Mouse (Mus musculus) ovary, adult 18-20 months (tissue): Measurements from ENCODE around the gene Abcg2.

ENCODE experiments used
- DNase-seq: peaks from one replicate; pipeline ENCODE4 v3.0.0; 2022; ENCODE audit warnings: low spot score, mixed read lengths

The Abcg2 gene

DNA sequence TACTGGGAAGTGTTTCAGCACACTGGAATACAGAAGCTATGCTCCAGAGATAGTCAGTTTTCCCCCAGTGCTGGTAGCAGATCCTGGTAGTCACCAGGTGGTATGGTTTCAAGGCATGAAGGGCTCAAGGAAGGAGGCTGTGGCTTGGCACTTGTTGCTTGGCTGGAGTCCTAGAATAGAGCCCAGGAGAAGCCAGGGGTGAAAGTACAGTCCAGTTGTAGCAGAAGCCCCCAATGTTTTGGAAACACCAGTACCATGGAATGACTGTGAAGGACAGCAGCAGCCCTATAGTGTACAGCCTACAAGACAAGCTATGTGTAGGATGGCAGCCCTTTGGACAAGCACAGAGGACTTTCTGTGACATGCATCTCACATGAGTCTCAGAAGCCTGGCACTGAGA is 54.2 kb downstream of the Abcg2 start:
- DNase-seq, result no peak

- DNase-seq, result no peak
Observed at GRCm38 (mm10) chr6:58639391-58639790, 55.1 kb downstream of the Abcg2 start.

- peak; percentile 60 for DNase-seq
Observed at GRCm38 (mm10) chr6:58640333-58641018, 56.2 kb downstream of the Abcg2 start.

DNA sequence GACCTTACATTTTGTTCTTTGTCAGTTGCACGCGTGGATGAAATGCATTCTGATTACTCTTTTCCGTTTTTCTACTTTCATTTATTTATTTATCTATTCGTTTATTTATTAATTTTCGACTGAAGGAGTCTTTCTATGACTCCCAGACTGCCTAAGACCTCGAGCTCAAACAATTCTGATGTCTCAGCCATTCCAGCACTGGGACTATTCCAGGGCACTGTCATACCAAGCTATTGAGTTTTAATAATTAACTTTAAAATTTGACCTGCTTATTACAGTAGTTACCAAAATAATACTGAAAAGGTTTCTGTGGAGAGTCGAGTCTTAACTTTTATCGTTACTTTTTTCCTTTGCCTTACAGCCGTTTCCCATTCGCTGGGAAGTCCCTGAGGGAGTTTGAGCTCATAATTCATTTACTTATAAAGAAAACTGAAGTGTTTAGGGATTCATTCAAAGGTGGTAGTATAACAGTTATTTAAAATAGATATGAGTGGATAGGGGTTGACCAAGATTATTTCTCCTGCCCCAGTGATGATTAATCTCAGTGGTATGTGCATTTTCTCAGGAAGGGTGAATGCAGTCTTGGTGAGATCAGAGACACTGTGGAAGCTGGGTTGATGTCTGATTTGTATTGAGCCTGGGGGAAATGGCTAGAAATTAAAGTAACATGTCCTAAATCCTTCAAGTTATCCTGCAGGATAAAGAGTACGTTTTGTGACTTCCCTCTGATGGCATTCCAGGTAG is 56.9 kb downstream of the Abcg2 start:
- DNase-seq, result no peak

DNA sequence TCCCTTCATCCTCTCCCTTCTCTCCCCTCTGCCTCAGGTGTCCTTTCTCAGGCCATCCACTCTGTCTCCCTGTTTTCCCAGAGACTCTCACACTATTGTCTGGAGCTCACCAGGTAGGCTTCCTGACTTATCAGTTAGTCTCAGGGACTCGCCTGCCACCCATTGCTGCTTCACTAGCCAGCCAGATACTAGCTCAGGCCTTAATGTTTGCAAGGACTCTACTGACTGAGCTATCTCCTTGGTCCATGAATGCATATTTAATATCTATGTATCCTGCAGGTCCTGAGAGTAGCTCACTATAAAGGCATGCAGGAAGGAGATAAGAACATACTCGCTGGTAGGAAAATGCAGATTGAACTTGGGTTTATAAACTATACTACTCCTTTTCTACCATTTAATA is 57.9 kb downstream of the Abcg2 start:
- DNase-seq, result no peak

- DNase-seq, result no peak
Observed at GRCm38 (mm10) chr6:58644586-58644985, 60.3 kb downstream of the Abcg2 start.

- DNase-seq, result no peak
Observed at GRCm38 (mm10) chr6:58648100-58648749, 63.9 kb downstream of the Abcg2 start.

DNA sequence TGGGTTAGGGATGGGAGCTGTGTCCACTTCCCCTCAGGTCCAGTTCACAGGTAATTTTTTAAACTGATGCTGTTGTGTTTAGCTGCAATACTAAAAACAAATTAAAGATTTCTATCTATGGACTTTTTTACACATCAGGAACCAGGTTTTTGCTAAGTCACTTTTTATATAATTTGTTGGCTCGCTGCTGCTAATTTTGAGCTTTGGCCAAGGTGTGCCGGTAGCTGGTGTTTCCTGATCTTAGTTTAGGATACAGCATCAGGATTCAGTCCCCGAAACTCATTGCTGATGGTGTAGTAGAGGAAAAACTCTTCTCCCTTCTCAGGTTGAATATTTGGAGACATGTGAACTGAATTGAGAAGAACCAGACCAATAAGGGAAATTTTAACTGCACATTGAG is 65.8 kb downstream of the Abcg2 start:
- no peak for DNase-seq

GRCm38 (mm10) chr6:58651038-58651437 is 66.7 kb downstream of the Abcg2 start:
- no peak for DNase-seq

GRCm38 (mm10) chr6:58660951-58661575 is 76.7 kb downstream of the Abcg2 start:
- DNase-seq, result no peak

DNA sequence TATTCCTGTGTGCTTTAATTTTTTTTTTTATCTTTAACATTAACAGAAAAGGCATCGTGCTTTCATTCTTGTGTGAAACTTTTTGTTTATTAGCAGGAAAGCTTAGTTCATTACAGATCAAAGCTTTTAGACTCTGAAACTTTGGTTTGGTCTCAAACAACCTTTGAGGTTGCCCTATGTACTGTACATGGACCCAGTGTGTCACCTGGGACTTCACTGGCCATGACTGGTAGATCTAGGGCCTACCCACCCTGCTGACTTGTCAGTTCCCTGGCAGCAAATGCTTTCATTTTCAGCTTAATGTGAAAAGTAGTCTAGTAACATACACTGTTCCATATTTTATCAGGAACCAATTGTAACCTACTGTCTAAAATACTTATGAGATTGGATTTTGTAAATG is 93.5 kb downstream of the Abcg2 start:
- DNase-seq, result no peak

- no peak for DNase-seq
Observed at GRCm38 (mm10) chr6:58678530-58678929, 94.2 kb downstream of the Abcg2 start.

GRCm38 (mm10) chr6:58691584-58691983 is 107.3 kb downstream of the Abcg2 start:
- DNase-seq, result no peak

DNA sequence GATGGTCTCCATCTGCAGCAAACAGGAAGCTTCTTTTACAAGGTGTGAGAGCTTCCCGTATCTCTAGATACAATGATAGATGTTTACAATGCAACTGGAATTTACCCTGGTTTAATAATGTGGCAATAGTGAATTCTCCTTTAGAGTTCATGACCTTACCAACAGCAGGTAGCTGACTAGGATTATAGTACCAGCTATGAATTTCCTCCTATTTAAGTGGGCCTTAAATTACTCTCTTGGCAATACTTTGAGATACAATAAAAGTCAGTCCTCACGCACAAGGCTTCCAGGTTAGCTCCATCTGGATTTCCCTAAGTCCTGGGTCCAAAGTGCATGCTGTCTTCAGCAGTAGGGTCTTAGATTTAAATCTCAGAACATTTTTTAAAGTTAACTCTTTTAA is 109.9 kb downstream of the Abcg2 start:
- no peak for DNase-seq

DNA sequence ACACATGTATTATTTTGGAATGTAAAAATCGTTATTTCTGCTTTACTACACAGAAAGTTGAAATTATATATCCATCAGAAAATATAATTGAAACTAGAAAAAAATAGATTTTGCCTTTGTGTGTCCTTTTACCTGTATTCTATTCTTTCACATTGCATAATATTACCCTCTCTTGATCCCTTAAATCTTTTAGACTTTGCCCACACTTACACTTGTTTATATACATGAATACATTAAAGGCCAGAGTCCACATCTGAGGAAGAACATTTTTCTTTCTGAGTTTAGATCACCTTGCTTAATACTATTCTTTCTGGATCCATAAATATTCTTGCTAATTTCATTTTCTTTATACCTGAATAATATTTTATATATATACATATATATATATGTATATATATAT is 110.4 kb downstream of the Abcg2 start:
- no peak for DNase-seq

DNA sequence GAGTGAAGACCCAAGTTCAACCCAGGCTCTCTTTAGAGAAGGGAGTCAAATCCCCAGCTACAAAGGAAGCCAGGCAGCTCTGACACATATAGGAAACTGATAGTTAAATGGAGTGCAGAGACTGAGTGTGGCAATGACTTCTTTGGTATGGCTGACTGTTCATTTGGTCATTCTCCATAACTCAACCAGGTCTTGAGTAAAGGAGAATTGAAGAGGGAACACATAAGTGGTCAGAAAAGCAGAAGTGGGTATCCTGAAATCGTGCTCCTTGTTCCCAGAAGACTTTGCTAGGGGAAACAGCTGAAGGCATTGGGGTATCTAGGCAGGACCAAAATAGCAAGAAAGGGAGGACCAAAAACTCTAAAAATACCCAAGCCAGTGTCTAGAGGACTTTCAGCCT is 126.0 kb downstream of the Abcg2 start:
- no peak for DNase-seq

- no peak for DNase-seq
Observed at GRCm38 (mm10) chr6:58711909-58712308, 127.6 kb downstream of the Abcg2 start.

GRCm38 (mm10) chr6:58733851-58734250 is 149.5 kb downstream of the Abcg2 start:
- no peak for DNase-seq

GRCm38 (mm10) chr6:58735090-58735489 is 150.8 kb downstream of the Abcg2 start:
- no peak for DNase-seq
